In genomic region chr2:96166624-96167023, GRCm38 (mm10) we compare ENCODE assay signal across 12 mouse cellular contexts.
A peak's percentile ranks its signal among the peaks of the same experiment; 100 is the strongest.
DNase-seq lines count a peak whose midpoint lies in the region; TF ChIP-seq lines count a peak whose summit lies in the region.
"Had no signal": no experiment of that assay in that cellular context is flagged by ENCODE, and none has a peak within 500 bp of the region (broad histone marks: within the 10 kb centered on the region; RNA-seq: fewer than 3 reads in every experiment).

No protein-coding gene starts in this region.

- no peak for TF ChIP-seq CTCF in brain, embryonic 14.5 days (IDR thresholded peaks at IDR 0.05; ENCODE audit: borderline replicate concordance, extremely low read depth, insufficient read depth, insufficient read length)

- peak; percentile 9 for DNase-seq in layer of hippocampus, adult 11-12 months (ENCODE audit: low spot score)
- no peak for DNase-seq in layer of hippocampus, postnatal 10 days (ENCODE audit: low spot score in 2 of 2)
- DNase-seq in brain, adult 2 months (ENCODE audit: low read depth, low spot score), result peak; percentile 41
- DNase-seq in brain, embryonic 14.5 days (ENCODE audit: low read depth), result peak; percentile 40
- DNase-seq in layer of hippocampus, adult 9-10 months (ENCODE audit: low spot score), result peak; percentile 17
- DNase-seq in adrenal gland, adult 2 months, result no peak
- DNase-seq in cerebellum, postnatal 14 days, result no peak
- DNase-seq: adrenal gland, adult 8-10 months; cerebellum, adult 11 months; cerebellum, adult 8-10 months; cerebellum, postnatal 25 days; gastrocnemius, postnatal 14 days had no signal

- TF ChIP-seq POLR2A in brain, embryonic 14.5 days (IDR thresholded peaks at IDR 0.05; ENCODE audit: borderline replicate concordance, extremely low read depth, insufficient read depth, insufficient read length, poor library complexity, severe bottlenecking), result no peak

Comparison
In these comparisons a context has a peak if more than half of its experiments do, and no peak if none do; other contexts are left out.
1. DNase-seq: peak in layer of hippocampus, adult 11-12 months (single experiment), brain, adult 2 months (single experiment), brain, embryonic 14.5 days (single experiment) and layer of hippocampus, adult 9-10 months (single experiment); none in layer of hippocampus, postnatal 10 days (0 of 2), adrenal gland, adult 2 months (single experiment) and cerebellum, postnatal 14 days (0 of 2).